In the genomic region with DNA sequence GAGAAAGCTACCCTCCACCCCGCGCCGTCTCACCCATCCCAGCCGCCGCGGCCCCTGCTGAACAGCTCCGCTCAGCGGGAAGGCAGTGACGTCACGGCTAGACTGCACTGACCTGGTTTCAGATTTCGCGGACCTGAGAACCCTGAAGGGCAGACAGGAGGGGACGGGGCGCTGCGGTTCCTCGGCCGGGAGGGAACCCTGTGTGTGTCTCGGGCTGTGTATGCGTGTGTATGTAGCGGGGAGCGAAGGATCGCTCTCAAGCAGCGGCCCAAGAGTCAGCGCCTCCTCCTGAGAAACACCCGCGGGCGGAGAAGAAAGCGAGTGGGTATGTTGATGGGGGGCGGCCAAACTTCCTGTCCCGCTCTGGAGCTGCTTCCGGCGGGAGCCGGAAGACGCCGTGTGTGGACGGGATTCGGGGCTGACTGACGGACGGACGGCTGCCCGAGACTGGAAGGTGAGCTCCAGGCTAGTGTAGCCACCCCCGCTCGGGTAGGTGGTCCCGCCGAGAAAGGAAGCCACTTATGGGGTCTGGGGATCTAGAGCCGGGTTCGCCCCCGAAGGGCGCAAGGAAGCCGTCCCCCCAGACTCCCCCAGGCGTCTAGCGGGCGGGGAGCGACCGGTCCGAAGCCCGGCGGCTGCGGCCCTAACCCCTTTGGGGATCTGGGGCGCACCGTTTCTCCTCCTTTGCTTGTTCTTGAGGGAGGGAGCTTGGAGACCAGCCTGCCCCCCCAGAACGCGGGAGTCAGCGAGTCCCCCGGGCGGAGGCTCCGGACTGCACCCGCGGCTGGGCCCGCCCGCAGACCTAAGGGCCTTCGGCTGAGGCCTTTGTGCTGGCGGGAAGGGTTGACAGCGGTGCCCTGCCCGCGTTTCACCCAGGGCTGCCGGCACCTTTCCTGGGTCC, we compare ENCODE assay signal across 8 mouse cellular contexts. TPM values are rescaled to one million over a fixed set of nuclear protein-coding genes. Genes with fewer than 3 reads are reported as not detected.
DNase-seq lines count a peak whose midpoint lies in the region; ATAC-seq lines count a peak whose summit lies in the region.

A gene (plus strand): TSS at position 132 of the 901 bp plus-strand sequence.

- H3K27ac ChIP-seq in heart, embryonic 13.5 days (replicated peaks): peak within 1 kb of the TSS; percentile 97
- H3K27ac ChIP-seq in liver, embryonic 12.5 days: peak within 1 kb of the TSS; percentile 91
- peak within 1 kb of the TSS; percentile 98 for H3K27ac ChIP-seq in stomach, embryonic 15.5 days

- peak; percentile 87 for ATAC-seq in erythroid progenitor cell, adult 5-6 weeks (replicated peaks; ENCODE audit: low FRiP score, poor library complexity, severe bottlenecking)
- peak; percentile 90 for ATAC-seq in heart, embryonic 13.5 days (ENCODE audit: extremely low read depth, insufficient number of reproducible peaks, low FRiP score, low TSS enrichment)
- peak; percentile 90 for ATAC-seq in liver, embryonic 12.5 days
- ATAC-seq in stomach, embryonic 15.5 days (ENCODE audit: insufficient read depth, low FRiP score, low read depth): peak; percentile 95

- H3K4me1 ChIP-seq in heart, embryonic 13.5 days: peaks cover 31% of the 10 kb centered on the region
- H3K4me1 ChIP-seq in liver, embryonic 12.5 days: peaks cover 53% of the 10 kb centered on the region
- peaks cover 15% of the 10 kb centered on the region for H3K4me1 ChIP-seq in stomach, embryonic 15.5 days

- H3K36me3 ChIP-seq in heart, embryonic 13.5 days: peaks cover 15% of the 10 kb centered on the region
- peaks cover 17% of the 10 kb centered on the region for H3K36me3 ChIP-seq in liver, embryonic 12.5 days
- H3K36me3 ChIP-seq in stomach, embryonic 15.5 days: no peaks in the 10 kb centered on the region

- no peaks in the 10 kb centered on the region for H3K27me3 ChIP-seq in heart, embryonic 13.5 days (replicated peaks)
- no peaks in the 10 kb centered on the region for H3K27me3 ChIP-seq in liver, embryonic 12.5 days (replicated peaks)
- H3K27me3 ChIP-seq in stomach, embryonic 15.5 days (replicated peaks): no peaks in the 10 kb centered on the region

- peak; percentile 80 for DNase-seq in CD4-positive helper T cell, adult 2 months (ENCODE audit: low read depth, low spot score)
- peak; percentile 64 for DNase-seq in brain, embryonic 18.5 days (ENCODE audit: low read depth, low spot score)
- DNase-seq in kidney, postnatal 10 days: peak; percentile 95
- peak; percentile 70 to 71 for DNase-seq in natural killer cell, adult 2 months (ENCODE audit: low spot score in 2 of 2)

- H3K4me2 ChIP-seq in heart, embryonic 13.5 days: peak within 1 kb of the TSS; percentile 81
- peak within 1 kb of the TSS; percentile 77 for H3K4me2 ChIP-seq in liver, embryonic 12.5 days
- peak within 1 kb of the TSS; percentile 67 for H3K4me2 ChIP-seq in stomach, embryonic 15.5 days

- WGBS in heart, embryonic 13.5 days: under 1% methylated on average over 77 of the region's 77 CpGs
- WGBS in liver, embryonic 12.5 days (ENCODE audit: insufficient replicate concordance): 1% methylated on average over 77 of the region's 77 CpGs
- WGBS in stomach, embryonic 15.5 days: under 1% methylated on average over 76 of the region's 77 CpGs

- no peaks in the 10 kb centered on the region for H3K9me3 ChIP-seq in heart, embryonic 13.5 days
- H3K9me3 ChIP-seq in liver, embryonic 12.5 days (replicated peaks): no peaks in the 10 kb centered on the region
- no peaks in the 10 kb centered on the region for H3K9me3 ChIP-seq in stomach, embryonic 15.5 days

- peak within 1 kb of the TSS; percentile 88 for H3K4me3 ChIP-seq in heart, embryonic 13.5 days
- H3K4me3 ChIP-seq in liver, embryonic 12.5 days: peak within 1 kb of the TSS; percentile 98
- peak within 1 kb of the TSS; percentile 76 for H3K4me3 ChIP-seq in stomach, embryonic 15.5 days (replicated peaks)

- peak within 1 kb of the TSS; percentile 97 for H3K9ac ChIP-seq in heart, embryonic 13.5 days
- H3K9ac ChIP-seq in liver, embryonic 12.5 days: peak within 1 kb of the TSS; percentile 99
- peak within 1 kb of the TSS; percentile 93 for H3K9ac ChIP-seq in stomach, embryonic 15.5 days

RNA-seq across cellular contexts. Expression of the gene that starts here (rescaled TPM):
- 54.1 and 72.5 TPM in 2 replicates for total RNA-seq in erythroid progenitor cell, adult 5-6 weeks (2015; ENCODE audit: low replicate concordance)
- total RNA-seq in erythroid progenitor cell, adult 5-6 weeks (2017; ENCODE audit: low replicate concordance): 63.2 and 85.4 TPM in 2 replicates
- 52.0 and 58.0 TPM in 2 replicates for polyA plus RNA-seq in heart, embryonic 13.5 days (2015; fragmentation: Nextera tagmentation; extraction: Ambion mirVana)
- polyA plus RNA-seq in liver, embryonic 12.5 days (2016; fragmentation: Nextera tagmentation; extraction: Ambion mirVana): 51.0 and 51.9 TPM in 2 replicates
- 63.8 and 69.6 TPM in 2 replicates for polyA plus RNA-seq in stomach, embryonic 15.5 days (2015; fragmentation: Nextera tagmentation; extraction: Ambion mirVana)

Comparison
In these comparisons a context has a peak if more than half of its experiments do, and no peak if none do; other contexts are left out.
1. Peak in every context shown above with its lines: DNase-seq, ATAC-seq, H3K4me3 ChIP-seq and H3K27ac ChIP-seq.